Mouse (Mus musculus) gastrocnemius, postnatal 36 days (tissue): Measurements from ENCODE around the gene Gpr50. TPM values are rescaled to one million over a fixed set of nuclear protein-coding genes. Genes with fewer than 3 reads are reported as not detected.

Experiments used
- DNase-seq, 2 experiments: peaks; one replicate each; pipeline ENCODE4 v3.0.0; 2022
- intact Hi-C: fragments of 180-260 bp; cut with DNase I; formaldehyde crosslinking; loops from one replicate; pipeline ENCODE4 v1.15.1; 2025
- long read RNA-seq, 2 experiments: library from polyadenylated mRNA; stranded (forward); transcript quantifications; one replicate each; pipeline ENCODE4 v2.0.0; 2021
- total RNA-seq, 2 experiments: library from RNA; stranded (reverse); gene quantifications; 2 replicates each; pipeline ENCODE4 v1.2.3; 2021

Gene Gpr50
- total RNA-seq: under 1 TPM; 0.36 to 0.44 TPM
- long read RNA-seq, experiment 1: 0 reads
- long read RNA-seq, experiment 2, partial matches to known transcripts: 0 of 1 reads
- long read RNA-seq, experiment 2, other reads (novel, unspliced or antisense): 1 of 1 reads

DNA sequence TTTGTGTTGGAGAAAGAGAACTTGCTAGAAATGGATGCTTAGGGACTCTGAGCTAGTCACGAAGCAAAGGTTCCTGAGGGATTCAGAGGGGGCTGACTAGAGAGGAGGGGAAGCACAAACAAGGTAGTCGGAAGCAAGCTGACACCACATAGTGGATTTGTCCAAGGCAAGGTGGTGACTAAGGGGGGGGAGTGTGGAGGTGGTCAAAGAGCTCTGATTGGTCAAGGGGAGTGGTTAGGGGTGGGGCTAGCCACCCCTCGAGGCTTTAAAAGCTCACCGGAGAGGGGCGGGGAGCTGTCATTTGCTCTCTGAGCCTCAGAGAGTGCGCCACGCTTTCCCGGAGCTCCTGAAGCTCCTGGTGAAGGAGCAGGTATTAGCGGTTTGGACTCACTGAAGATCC lies at the start of gene Gpr50:
Gpr50 (plus strand) TSS at position 294 of the 400 bp plus-strand sequence.
- intact Hi-C loops: loop anchor here (10.0 kb wide), 1 partner anchor 1151 kb away; no protein-coding TSS in a partner anchor
- DNase-seq: no peak

DNA sequence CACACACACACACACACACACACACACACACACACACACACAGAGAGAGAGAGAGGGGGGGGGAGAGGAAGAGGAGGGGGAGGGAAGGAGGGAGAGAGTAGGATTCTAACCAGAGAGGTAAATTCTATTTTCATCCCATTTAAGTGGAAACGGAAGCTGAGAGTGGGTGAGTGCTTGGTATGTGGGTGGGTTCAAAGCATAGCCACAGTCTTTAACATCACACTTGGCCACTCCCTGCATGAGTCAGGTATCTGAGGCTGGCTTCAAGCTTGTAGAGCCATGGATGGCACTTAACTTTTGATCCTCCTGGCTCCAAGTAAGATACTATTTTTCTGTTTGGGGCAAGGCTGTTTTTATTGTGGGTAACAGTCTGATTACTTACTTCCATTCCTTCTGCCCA lies 41.2 kb upstream of the Gpr50 start:
- intact Hi-C loops: no loop called here
- DNase-seq: no peak

DNA sequence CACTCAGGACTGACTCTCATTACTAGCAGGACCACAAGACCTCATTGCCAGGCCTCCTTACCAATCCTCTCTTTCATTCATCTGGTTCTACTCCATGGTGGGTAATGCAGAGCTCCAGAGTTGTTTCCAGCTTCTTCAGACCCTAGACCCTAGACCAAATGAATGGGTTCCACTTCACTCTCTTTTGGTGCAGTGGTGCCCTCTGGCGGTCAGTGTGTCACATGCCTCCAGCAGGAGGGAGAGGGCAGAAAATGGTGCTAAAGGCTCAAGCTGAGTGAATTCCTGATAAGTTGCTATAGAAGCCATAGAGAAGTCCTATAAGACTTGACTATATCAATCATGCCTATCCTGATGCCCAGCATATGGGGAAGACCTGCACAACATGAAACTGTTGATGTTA lies 39.6 kb upstream of the Gpr50 start:
- DNase-seq: no peak
- intact Hi-C loops: no loop called here

DNA sequence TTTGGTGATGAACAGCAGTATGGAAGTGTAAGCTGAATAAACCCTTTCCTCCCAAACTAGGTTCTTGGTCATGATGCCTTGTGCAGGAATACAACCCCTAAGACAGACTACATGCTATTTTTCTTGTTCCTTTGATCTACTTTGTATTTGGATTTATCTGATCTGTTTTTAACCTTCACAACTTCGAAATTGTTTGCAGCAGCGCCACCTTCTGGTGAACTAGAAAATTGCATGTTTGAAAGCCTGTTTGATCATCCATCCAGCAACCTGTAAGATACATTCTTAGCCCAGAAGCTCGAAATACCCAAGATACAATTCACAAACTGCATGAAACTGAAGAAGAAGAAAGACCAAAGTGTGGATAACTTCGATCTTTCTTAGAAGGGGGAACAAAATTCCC lies 35.2 kb upstream of the Gpr50 start:
- no peak for DNase-seq
- intact Hi-C loops: no loop called here

DNA sequence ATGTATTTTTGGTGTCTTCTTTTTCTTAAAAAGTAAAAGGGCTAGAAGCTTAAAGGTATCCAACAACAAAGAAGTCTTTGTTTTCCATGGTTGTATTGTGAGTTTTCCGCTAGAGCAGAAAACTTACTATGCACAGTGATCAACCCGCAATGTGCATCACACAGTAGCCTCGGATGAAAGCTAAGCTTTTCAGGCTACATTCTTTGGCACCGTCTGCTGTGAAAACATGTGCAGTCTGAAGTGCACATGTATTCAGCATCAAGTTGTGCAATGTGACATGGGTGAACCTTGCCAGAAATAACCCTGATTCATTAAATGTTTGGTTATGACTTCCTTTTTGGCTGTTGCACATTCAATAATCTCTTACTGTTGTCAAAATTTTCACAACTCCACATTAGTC lies 32.8 kb upstream of the Gpr50 start:
- intact Hi-C loops: no loop called here
- no peak for DNase-seq

DNA sequence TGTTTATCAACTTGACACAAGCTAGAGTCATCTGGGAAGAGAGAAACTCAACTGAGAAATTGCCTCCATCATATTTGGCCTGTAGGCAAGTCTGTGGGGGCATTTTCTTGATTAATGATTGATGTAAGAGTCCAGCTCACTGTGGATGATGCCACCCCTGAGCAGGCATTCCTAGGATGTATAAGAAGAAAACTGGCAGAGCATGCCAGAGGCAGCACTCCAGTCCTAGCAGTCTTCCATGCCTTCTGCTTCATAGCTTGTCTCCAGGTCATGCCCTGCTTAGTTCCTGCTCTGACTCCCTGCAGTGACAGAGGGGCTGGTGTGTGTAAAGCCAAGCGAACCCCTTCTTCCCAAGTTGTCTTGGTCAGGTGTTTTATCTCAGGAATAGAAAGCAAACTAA lies 32.3 kb upstream of the Gpr50 start:
- intact Hi-C loops: no loop called here
- DNase-seq: no peak

DNA sequence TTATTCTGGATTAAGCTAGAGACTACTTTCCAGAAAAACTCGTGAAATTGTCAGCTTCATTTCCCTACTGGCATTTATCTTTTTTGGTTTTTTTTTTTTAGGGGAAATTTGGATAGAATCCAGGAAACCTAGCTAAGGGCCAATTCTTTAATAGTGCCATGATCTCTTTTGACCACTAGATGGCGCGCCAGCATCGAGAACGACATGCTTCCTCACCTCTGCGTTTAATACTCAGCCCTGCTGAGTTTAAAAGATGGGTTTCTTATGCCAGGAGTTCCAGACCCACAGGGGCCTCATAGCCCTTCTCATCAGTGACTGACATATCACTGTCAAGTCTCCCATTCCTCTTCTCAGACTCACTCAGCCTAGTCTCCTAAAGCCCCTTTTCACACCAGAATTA lies 15.5 kb upstream of the Gpr50 start:
- intact Hi-C loops: loop anchor here (2.0 kb wide), 1 partner anchor 297 kb away; no protein-coding TSS in a partner anchor
- DNase-seq: peak; percentile 16 to 24

DNA sequence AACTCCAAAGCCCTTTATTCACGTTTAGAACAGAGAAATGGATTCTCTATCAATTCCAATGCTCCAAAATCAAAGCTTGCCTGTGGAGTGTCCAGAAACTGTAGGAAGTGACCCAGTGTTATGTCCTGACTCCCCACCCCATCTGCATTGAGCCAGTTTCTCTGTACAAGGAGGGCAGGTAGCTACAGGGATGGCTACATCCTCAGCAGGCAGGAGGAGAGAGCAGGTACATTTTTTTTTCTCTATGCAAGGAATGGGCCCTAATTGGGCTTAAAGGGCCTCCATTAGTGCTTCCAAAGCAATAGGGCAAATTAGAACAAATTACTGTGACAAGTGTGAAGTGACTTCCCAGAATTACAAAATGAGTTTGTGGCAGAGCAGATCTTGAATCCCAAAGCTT lies 15.0 kb upstream of the Gpr50 start:
- intact Hi-C loops: loop anchor here (2.0 kb wide), 1 partner anchor 296 kb away; no protein-coding TSS in a partner anchor
- no peak for DNase-seq

DNA sequence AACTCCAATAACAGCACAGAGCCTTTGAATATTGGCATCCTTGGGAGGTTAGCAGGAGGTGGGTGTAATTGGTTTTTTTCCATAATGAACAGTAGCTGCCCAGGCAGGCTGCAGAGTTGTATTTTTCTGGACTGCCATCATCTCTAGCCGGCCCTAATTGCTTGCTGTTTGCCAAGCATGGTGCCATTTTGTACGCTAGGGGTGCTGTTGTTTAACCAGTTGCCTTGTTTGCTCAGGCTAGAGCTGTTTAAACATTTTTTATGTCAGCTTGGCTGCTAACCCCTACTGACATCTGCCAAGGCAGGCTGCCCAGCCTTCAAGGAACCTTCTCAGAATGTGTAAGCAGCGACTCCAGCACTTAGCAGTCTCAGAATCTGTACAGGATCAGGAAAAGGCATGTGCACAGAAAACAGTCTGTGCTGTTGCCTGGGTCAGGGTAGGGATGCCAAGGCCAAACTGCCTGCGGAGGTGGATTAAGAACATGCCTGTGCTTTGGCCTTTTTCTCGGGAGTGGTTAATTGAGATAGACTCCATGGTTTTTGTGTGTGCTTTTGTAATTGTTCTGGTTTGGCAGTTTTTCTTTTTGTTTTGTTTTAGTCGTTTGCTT lies 14.5 kb upstream of the Gpr50 start:
- peak; percentile 21 to 38 for DNase-seq
- intact Hi-C loops: loop anchor here (2.0 kb wide), 1 partner anchor 296 kb away; no protein-coding TSS in a partner anchor

DNA sequence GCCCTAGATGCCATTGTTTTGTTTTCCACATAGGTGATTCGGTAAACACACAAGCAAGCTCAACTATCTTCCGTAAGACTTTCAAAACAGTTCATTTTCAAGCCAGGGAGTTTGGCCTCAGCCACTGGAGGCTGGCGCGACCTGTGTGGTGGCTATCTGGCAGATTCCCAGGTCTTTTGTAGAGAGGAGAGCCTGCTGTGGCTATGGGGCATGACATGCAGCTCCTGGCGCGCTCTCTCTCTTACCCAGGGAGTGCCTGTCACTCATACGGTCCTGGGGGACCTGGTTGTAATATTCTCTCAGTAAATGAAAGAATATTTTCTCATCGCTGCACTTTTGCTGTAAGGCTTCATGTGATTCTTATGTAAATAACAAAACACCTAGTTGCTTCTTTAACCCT lies 13.5 kb upstream of the Gpr50 start:
- intact Hi-C loops: loop anchor here (2.0 to 10.0 kb wide), 2 partner anchors 145 to 295 kb away; no protein-coding TSS in a partner anchor
- DNase-seq: no peak

DNA sequence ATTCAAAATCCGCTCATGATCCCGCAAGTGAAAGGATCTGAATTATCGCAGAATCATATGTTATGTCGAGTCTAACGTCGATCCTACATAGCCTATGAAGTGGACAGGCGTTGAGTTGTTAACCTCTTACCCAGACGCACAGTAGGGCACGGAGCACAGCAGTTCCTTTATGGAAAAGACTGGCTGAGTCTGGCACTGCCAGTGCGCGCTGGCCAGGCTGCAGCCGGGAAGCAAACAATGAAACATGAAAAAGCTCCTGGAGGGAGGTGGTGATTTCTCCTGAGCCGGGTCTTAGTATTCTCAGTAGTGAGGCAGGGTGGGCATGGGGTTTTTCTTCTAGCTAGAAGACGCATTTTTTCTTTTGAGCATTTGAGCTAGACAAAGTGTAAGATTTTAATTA lies 1.7 kb upstream of the Gpr50 start:
- no peak for DNase-seq

DNA sequence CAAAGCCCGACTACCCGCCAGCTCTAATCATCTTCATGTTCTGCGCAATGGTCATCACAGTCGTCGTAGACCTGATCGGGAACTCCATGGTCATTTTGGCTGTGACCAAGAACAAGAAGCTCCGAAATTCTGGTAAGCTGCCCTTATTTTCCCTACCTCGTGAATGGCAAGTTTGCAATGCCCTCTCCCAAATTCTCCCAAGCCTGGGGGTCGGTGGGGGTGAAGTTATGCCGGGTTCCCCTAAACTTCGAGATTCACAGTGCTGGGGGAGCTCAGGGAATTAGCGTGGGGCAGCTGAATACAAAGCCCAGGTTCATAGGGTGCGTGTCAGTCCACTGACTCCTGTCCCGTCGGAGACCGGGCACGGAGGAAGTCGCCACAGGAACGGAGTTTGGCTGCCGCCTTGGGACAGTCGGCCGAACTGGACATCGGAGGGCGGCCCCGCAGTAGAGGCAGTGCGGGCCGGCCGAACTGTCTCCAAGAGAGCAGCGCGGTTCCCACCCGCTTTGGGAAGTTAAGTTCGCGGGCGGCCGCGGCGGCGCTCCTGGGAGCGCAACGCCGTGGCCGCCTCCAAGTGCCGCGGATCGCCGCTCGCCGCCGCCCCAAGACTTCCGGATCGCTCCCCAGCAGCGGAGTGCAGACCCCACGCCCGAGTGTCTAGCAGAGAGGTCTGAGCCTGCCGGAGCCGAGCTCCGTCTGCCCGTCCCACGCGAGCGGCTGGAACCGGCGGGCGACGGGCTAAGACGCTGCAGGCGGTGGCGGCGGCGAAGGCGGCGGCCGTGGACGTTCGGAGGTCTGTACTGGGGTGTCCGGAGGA lies 612 bp downstream of the Gpr50 start:
- no peak for DNase-seq
- intact Hi-C loops: loop anchor here (10.0 kb wide), 1 partner anchor 1151 kb away; no protein-coding TSS in a partner anchor

More for the DNA sequence above, 1.7 kb upstream of the Gpr50 start:
- intact Hi-C loops: loop anchor here (10.0 kb wide), 1 partner anchor 1153 kb away; no protein-coding TSS in a partner anchor

DNA sequence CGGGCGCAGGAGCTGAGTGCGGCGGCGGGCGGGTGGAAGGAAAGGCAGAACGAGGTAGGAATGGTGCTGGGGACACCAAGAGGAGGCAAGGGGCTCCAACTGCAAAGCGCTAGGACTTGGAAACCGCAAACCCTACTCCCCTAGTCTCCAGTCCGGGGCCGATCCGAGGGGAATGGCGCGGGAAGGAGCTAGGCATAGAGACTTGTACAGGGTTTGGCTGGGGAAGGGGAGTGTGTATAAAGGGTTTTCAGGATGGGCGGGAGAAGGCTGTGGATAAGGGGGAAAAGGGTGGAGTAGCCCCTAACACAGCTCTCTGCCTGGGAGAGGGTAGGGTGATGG lies 1.2 kb downstream of the Gpr50 start:
- intact Hi-C loops: loop anchor here (10.0 kb wide), 1 partner anchor 1150 kb away; no protein-coding TSS in a partner anchor
- no peak for DNase-seq

DNA sequence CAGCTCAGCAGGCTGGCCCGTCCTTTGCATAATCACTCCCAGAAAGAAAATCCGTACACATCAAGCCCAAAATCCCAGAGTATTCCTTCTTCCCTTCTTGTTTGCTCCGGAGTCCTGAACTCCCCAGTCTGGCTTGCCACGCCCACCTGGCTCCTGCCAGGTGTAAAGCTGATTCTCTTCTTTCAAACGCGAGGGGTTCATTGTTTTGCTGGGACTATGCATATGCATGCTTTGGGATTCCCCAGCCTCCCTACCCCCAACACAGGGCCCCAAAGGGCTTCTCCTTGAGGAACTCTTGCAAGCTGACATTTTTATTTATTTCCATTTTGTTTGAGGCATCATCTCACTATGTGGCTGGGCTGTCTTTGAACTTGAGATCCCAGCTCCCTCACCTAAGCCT lies 6.8 kb downstream of the Gpr50 start:
- no peak for DNase-seq
- intact Hi-C loops: no loop called here

DNA sequence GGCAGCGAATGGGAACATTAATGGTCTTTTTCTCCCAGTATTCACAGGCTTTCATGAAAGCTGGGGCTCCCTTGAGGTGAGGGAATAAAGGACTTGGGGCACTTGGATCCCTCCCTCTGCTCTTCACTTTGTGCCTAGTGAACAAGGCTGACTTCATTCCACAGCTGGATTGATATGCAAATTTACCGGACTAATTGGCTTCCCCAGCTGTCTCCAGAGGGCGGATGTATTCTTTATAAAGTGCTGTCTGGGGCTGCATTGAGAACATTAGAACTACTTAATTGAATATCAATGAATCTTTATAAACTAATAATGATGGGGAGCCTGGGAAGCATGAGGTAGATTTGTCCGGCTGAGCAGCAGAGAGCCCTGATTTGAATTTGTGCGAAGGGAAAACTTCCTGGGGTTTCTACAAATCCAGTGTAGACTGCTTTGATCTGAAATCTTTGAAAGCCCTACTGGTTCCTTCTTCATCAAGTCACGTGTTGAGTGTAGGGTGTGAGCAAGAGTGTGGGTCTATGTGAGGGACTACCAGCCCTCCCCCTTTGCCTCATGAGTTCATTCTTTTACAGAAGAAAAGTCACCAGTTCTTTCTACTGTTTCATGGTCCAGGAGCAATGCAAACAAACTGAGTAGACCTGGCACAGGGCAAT lies 37.5 kb downstream of the Gpr50 start:
- no peak for DNase-seq
- intact Hi-C loops: no loop called here

Other genes with a start within 250 kb of the Gpr50 start
- gene Cd99l2, start 170.8 kb upstream of the Gpr50 start, total RNA-seq: 10 to 100 TPM; 48.4 to 52.3 TPM
- gene Hmgb3, start 107.7 kb upstream of the Gpr50 start, total RNA-seq: 10 to 100 TPM in 1 of 2 experiments, 1 to 10 TPM in 1; 9.8 to 10.5 TPM
- gene Vma21, start 152.3 kb downstream of the Gpr50 start, total RNA-seq: 10 to 100 TPM; 19.8 to 21.2 TPM